Mouse (Mus musculus) left cerebral cortex, postnatal 14 days (tissue): Measurements from ENCODE around the gene Lama1. TPM values are rescaled to one million over a fixed set of nuclear protein-coding genes. Genes with fewer than 3 reads are reported as not detected.
A peak's percentile ranks its signal among the peaks of the same experiment; 100 is the strongest.
"Not testable (repeated sequence)": the region's sequence is repeated elsewhere in the genome, so short reads cannot be mapped to it uniquely, and the experiment has no call there.

Experiments
- DNase-seq, 2 experiments: peaks; one replicate each; pipeline ENCODE4 v3.0.0; 2021 to 2022; ENCODE audit warnings: low spot score in 2 of 2, mixed read lengths in 1 of 2
- intact Hi-C: fragments of 180-260 bp; cut with DNase I; formaldehyde crosslinking; loops from one replicate; pipeline ENCODE4 v1.15.1; 2025
- total RNA-seq, 2 experiments: library from RNA; stranded (reverse); gene quantifications; 2 replicates each; pipeline ENCODE4 v1.2.3; 2021

Gene Lama1
- total RNA-seq, 2 experiments from 2014 or later: 4.8 to 6.5 TPM

DNA sequence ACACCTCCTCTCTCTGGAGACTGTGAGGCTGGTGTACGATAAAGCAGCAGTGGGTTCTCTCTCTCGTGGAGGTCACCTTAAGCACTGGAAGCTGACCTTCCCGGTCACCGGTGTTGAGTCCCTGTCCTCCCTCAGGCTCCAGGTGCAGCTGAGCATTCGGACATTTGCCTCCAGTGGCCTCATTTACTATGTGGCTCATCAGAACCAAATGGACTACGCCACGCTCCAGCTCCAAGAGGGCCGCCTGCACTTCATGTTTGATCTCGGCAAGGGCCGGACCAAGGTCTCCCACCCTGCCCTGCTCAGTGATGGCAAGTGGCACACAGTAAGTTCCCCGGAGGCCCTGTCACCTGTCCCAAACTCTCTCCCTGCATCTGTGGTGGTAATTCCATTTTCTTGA lies 118.7 kb downstream of the Lama1 start:
- intact Hi-C loops: no loop called here
- DNase-seq: no peak

DNA sequence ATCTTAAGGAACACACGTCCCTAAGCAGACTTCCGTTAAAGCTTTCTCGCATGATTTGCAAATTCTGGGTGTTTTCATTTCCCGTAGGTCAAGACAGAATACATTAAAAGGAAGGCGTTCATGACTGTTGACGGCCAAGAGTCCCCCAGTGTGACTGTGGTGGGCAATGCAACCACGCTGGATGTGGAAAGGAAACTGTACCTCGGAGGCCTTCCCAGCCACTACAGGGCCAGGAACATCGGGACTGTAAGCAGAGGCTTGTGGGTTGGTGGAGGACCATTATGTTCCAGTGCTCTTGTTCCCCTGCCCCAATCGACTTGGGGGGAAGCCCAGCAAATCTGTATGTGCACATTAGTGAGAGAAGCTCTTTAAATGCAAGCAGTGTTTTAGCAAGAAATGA lies 119.9 kb downstream of the Lama1 start:
- no peak for DNase-seq
- intact Hi-C loops: no loop called here

DNA sequence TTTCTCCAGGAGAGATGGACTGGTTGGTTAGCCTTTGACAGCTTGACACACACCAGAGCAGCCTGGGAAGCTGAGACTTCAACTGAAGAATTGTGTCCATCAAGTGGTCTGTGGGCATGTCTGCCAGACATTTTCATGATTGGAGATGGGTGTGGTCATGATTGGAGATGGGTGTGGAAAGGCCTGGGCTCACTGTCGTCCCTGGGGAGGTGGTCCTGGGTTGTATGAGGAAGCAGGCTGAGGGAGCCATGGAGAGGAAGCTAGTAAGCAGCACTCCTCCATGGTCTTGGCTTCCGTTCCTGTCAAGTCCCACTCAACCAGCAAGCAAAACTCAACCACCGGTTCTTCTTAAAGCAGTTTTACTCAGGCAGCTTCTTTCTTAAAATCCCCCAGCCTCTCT lies 130.4 kb downstream of the Lama1 start:
- intact Hi-C loops: no loop called here
- no peak for DNase-seq

DNA sequence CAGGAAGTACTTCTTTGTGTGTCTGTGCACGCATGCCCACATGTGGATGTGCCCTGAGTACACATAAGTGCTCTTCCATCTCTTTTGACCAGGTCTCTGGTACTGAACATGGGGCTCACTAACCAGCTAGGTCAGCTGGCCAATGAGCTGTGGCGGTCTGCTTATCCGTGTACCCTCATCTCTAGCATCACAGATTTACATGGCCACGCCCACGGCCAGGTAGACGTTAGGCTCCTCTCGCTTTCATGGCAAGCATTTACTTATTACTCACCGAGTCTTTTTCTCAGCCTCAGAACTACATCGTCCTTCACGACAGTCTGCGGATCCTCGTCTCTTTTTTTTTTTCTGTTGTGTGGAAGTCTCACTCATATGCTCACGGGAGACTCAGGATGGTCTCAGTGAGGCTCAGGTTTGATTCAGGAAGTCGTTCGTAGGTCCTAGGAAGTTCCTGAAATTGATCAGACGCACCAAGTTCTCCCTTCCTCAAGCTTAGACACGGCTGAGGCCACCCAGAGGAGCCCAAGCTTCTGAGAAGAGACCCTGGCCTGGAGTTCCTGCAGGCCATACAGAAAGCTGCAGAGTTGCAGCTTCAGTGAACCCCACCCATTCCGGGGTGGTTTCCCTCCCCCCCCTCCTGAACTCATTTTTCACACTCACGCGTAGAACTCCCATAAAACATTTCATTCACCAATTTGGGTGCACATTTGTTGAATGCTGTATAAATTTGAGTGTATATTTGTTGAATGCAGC lies 139.3 kb downstream of the Lama1 start:
- no peak for DNase-seq
- intact Hi-C loops: loop anchor here (5.0 kb wide), 2 partner anchors 184 to 1259 kb away; no protein-coding TSS in a partner anchor

DNA sequence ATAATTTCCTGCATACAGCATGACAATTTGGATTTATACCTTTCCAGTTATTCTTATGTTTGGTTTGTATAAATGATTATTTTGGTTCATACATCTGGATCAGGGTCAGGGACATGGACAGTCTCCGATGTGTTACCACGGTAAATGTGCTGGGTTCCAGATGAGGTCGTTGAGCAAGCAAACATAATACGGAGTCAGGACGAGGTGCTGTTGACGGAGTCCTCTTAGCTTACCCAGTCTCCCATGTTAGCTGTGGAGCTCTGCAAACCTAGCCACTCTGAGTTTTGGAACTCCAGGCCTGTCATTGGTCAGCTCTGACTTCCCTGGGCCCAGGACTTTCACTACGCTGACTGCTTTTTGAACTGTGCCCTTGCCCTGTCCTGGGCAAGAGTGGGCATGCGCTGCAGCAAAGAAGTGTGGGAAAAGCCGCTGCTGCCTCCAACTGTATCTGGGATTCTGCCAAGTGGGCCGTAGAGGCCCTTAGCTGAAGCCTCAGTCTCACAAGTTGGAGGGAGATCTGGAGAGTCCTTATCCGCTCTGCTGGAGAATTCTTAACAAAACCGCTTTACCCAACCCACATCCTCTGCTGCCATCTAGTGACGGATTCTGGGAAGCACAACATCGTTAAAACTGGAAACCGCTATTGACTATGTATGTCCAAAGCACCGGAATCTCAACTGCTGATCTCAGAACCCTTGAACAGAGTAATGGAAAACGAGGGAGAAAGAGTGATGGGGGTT lies 140.5 kb downstream of the Lama1 start:
- intact Hi-C loops: loop anchor here (5.0 kb wide), 2 partner anchors 185 to 1260 kb away; no protein-coding TSS in a partner anchor

DNA sequence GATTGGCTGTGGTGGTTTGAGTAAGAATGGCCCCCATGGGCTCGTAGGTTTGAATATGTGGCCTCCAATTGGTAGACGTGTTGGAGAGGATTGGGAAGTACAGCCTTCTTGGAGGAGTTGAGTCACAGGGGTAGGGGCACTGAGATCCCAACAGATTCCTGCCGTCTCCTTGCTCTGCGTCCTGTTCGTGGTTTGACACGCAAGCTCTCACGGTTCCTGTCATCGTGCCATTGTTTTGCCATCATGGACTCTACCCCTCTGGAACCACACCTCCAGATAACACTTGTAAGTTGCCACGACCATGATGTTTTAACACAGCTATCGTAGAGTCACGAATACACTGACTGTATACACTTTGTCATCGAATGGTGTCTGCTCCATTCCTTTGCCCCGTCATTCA lies 141.9 kb downstream of the Lama1 start:
- no peak for DNase-seq
- intact Hi-C loops: loop anchor here (5.0 kb wide), 2 partner anchors 187 to 1262 kb away; no protein-coding TSS in a partner anchor

More for the DNA sequence above, 140.5 kb downstream of the Lama1 start:
- DNase-seq: peak; percentile 76 to 85

DNA sequence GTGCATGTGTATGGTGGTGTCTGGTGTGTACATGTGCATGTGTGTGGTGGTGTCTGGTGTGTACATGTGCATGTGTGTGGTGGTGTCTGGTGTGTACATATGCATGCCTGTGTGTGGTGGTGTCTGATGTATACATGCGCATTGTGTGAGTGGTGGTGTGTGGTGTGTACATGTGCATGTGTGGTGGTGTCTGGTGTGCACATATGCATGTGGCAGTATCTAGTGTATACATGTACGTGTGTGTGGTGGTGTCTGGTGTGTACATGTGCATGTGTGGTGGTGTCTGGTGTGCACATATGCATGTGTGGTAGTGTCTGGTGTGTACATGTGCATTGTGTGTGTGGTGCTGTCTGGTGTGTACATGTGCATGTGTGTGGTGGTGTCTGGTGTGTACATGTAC lies 144.4 kb downstream of the Lama1 start:
- DNase-seq, intact Hi-C loops: not testable (repeated sequence)

DNA sequence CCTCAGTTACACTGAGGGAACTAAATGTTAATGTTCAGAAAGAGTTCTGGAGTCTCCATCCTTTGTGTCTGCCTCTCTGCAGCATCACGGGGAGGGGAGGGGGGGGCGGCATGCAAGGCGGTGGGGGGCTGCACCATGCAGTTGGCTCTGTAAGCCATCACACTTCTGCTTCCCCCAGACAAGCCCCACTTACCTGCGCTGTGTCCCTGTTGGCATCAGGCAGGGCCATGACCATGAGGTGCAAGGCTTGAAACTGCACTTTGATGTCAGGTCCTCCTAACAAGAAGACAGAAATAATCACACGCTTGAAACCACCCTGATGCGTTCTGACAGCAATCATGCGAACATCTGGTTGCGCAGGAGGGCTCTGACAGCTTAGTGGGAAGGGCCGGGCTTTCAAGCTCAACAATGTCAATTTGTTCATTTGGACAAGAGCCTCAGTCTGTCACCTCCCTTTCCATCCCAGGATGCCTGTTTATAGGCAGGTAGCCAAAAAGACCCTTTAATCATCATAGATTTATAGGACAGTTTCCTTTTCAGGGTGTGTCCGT lies 164.1 kb downstream of the Lama1 start:
- intact Hi-C loops: loop anchor here (2.0 to 10.0 kb wide), 3 partner anchors 306 to 1484 kb away; no protein-coding TSS in a partner anchor
- no peak for DNase-seq

DNA sequence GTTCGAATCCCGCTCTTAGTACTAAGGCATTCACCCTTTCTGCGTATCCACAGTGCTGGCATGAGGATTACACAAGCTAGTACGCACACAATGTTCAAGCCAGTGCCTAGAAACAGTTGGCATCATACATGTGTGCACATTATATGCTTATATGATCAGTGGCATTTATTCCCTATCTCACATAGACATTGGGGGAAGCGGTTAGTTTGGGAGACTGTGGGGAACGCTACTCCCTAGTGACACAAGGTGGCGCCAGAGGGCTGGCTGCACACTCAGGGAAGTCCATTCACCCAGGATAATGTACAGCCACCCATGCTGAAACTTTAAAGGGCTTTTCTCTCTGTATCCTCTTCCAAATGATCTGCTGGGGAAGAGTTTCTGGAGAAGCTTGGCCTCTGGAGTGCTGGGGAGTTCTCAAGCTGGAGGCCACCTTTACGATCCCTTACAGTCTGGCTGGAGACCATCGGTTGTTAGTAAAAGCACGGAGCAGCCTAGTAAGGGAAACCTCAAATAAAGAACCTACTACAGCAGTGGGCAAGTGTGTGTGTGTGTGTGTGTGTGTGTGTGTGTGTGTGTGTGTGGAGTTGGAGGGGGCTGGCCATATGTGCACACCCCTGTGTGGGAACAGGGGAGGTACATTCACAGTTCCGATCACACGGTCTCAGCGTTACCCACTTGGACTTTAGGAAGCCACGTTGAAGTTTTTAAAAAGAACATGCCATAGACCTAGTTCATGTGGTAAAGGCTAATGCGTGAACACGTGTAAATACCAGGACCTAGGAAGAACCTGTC lies 164.9 kb downstream of the Lama1 start:
- intact Hi-C loops: loop anchor here (2.0 to 10.0 kb wide), 3 partner anchors 305 to 1483 kb away; no protein-coding TSS in a partner anchor
- DNase-seq: peak; percentile 79 to 83

DNA sequence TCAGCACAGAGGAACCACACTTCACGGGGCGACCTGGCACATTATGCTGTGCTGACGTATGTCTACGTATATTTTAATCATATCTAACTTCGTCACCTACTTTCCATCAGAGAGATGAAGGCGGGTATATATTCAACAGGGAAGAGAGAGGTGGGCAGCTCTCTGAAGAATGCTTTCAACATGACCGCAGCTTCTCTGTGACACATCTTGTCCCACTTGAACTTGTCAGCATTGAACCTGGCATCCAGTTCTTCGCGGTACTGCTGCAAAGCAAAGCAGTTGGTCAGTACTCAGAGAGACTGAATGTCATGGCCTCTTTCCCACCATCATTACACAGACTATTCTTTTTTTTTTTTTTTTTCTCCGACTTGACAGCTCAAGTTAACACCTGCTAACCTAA lies 167.3 kb downstream of the Lama1 start:
- DNase-seq: no peak
- intact Hi-C loops: loop anchor here (10.0 kb wide), 2 partner anchors 1240 to 1480 kb away; no protein-coding TSS in a partner anchor

DNA sequence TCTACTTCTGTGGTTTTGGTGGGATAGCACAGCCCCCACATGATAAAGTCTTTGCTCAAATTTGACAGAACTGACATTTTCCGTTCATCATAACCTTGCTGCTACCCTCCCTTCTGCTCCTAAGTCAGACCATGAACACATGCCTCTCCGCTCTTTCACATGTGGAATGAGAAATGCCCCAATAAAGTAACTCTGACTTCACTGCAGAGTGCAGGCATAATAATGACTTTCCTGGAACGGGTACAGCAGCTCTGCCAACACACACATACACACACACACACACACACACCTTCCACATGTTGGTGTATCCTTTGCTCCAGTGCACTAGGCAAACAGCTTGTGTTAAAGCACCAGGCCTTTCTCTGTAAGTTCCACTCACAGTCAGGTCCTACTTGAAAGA lies 167.9 kb downstream of the Lama1 start:
- intact Hi-C loops: loop anchor here (5.0 to 10.0 kb wide), 3 partner anchors 1007 to 1480 kb away; no protein-coding TSS in a partner anchor
- no peak for DNase-seq

DNA sequence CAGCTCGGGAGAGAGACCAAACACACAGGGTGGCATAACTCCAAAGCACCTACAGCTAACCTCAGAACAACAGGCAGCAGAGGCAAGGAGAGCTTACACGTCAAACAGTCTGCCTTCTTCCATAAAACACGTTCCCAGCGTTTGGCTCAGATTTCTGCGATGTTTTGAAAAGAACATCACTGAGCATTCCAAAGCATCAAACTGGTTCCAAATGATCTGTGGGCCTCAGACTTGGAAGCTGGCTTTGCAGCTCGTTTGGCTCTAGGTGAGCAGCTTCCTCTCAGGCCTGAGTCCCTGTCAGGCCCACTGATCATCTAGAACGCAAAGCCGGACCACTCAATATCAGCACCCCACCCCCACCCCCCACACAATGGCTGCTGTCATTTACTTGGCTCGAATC lies 169.0 kb downstream of the Lama1 start:
- no peak for DNase-seq
- intact Hi-C loops: loop anchor here (5.0 to 10.0 kb wide), 3 partner anchors 1006 to 1479 kb away; no protein-coding TSS in a partner anchor

DNA sequence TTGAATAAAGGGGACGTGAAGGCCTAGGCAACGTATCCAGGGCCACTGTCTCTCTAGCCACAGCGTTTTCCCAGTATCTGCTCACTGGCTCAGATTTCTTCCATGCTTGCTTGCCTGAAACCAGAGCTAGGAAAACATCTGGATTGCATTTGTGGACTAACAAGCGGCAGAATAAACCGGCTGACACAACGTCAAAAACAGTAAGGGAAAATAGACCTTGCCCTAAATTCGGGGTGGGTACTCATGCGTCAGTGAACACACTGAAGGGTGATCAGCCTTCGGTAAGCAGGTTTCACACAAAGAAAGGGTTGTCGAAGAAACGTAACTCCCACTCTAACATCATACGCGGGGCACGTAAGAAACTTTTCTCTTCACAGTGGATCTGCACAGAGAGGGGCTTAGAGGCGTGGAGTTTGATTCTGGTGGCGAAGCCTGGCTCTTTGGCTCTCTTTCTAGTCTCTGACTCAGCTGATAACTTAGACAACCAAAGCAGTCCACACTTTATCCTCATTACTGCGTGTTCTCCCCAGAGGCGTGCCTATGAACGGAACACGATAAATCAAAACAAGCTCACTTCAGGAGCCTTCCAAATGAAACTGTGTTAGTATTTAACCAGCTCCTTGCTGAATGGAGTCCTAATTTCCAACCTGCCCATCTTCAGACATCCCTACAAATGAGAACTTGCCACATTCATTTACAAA lies 169.6 kb downstream of the Lama1 start:
- intact Hi-C loops: loop anchor here (5.0 to 10.0 kb wide), 3 partner anchors 1006 to 1478 kb away; no protein-coding TSS in a partner anchor
- DNase-seq: no peak

DNA sequence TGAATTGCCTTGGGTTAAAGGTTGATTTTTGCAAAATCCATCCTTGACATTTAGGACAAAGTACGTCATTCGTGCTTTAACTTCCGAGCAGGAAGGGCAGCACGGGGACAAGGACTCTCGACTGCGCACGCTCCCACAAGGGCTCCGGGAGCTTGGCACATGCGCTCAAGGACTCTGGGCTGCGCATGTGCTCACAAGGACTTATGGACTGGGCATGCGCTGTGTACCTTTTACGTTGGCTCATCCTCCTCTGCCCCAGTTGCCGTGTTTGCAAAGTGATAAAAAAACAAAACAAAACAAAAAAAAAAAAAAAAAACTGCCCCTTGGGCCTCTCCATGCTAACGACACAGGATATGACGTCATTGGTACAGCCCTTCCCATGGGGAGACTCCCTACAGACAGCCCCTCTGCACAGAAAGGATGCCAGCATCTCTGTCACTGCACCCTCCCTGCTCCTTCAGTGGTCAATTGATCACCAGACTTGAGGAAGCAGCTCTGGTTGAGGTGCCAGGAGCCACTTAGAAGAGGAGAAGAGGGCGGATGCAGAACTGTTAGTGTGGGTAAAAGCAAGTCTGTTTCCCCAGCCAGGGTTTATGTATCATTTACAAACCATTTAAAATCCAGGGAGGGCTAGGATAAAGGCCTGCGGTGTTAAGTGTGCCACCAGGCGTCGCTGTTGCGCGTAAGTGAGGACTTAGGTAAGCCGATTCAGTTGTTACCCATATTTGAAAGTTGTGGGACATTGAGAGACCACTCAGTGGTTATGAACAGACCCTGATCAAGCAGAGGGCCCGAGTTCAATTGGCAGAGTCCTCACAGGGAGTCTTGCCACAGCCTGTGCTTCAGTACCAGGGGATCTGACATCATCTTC lies 172.9 kb downstream of the Lama1 start:
- intact Hi-C loops: loop anchor here (5.0 to 10.0 kb wide), 3 partner anchors 1002 to 1475 kb away; no protein-coding TSS in a partner anchor
- DNase-seq: peak; percentile 77 to 86
